Mouse (Mus musculus): ENCODE data around the gene Idh1.

- TF ChIP-seq CTCF (IDR thresholded peaks at IDR 0.05; ENCODE audit: low read depth, low read length) (no peak), POLR2A (IDR thresholded peaks at IDR 0.05; ENCODE audit: borderline replicate concordance, low read depth, low read length) (no peak)
These were observed 8.8 kb downstream of the Idh1 start for GRCm38 (mm10) chr1:65177452-65177851.
